Mouse (Mus musculus) heart, adult 2 months (tissue): ENCODE results near the gene Gadd45g.

Source experiments
- CTCF ChIP-seq: fragments of 200-600 bp; IDR thresholded peaks from 2 replicates; pipeline ENCODE4 v1.8.1; 2022; ENCODE audit warnings: antibody characterized with exemption, mild to moderate bottlenecking, moderate library complexity
- EP300 ChIP-seq: fragments of 200-500 bp; IDR thresholded peaks from 2 replicates; pipeline ENCODE4 v1.6.1; 2011; ENCODE audit warnings: low read depth, low read length, control low read depth; ENCODE audit not compliant: insufficient read depth
- POLR2A ChIP-seq: fragments of 200-500 bp; IDR thresholded peaks from 2 replicates; pipeline ENCODE4 v1.6.1; 2011; ENCODE audit warnings: mild to moderate bottlenecking, low read depth, low read length, control low read depth; ENCODE audit not compliant: insufficient read depth

- TF ChIP-seq CTCF (no peak), EP300 (no peak), POLR2A (no peak)
Measured at GRCm38 (mm10) chr13:51808141-51808540, 38.3 kb upstream of the Gadd45g start.
